Mouse (Mus musculus) liver, embryonic 15.5 days (tissue): ENCODE data around the gene Chp2. TPM values are rescaled to one million over a fixed set of nuclear protein-coding genes. Genes with fewer than 3 reads are reported as not detected.

Source experiments
- ATAC-seq: fragments of 200-750 bp; cut with Nextera tagmentation; 2 replicates; pipeline ENCODE4 v1.8.0; 2017; ENCODE audit warnings: moderate number of reproducible peaks, mild to moderate bottlenecking, moderate library complexity; ENCODE audit not compliant: insufficient read depth
- H3K27ac ChIP-seq: fragments of 300-500 bp; sonication (generic); replicated peaks from 2 replicates; pipeline ENCODE4 v1.5.1; 2015; ENCODE audit warnings: mild to moderate bottlenecking, inconsistent platforms
- H3K27me3 ChIP-seq: fragments of 300-500 bp; sonication (generic); 2 replicates; pipeline ENCODE4 v1.6.1; 2015; ENCODE audit warnings: mild to moderate bottlenecking, inconsistent platforms
- H3K36me3 ChIP-seq: fragments of 300-500 bp; sonication (generic); replicated peaks from 2 replicates; pipeline ENCODE4 v1.6.1; 2015; ENCODE audit warnings: moderate library complexity, mild to moderate bottlenecking, inconsistent platforms
- H3K4me1 ChIP-seq: fragments of 300-500 bp; sonication (generic); replicated peaks from 2 replicates; pipeline ENCODE4 v1.6.1; 2015; ENCODE audit warnings: inconsistent platforms
- H3K4me2 ChIP-seq: fragments of 300-500 bp; sonication (generic); 2 replicates; pipeline ENCODE4 v1.6.1; 2015; ENCODE audit warnings: moderate library complexity, mild to moderate bottlenecking, inconsistent platforms
- H3K4me3 ChIP-seq: fragments of 300-500 bp; sonication (generic); replicated peaks from 2 replicates; pipeline ENCODE4 v1.5.1; 2015; ENCODE audit warnings: mild to moderate bottlenecking, inconsistent platforms
- H3K9ac ChIP-seq: fragments of 300-500 bp; sonication (generic); 2 replicates; pipeline ENCODE4 v1.6.1; 2015; ENCODE audit warnings: moderate library complexity, mild to moderate bottlenecking, inconsistent platforms
- H3K9me3 ChIP-seq: fragments of 300-500 bp; sonication (generic); replicated peaks from 2 replicates; pipeline ENCODE4 v1.6.1; 2016; ENCODE audit warnings: inconsistent platforms
- WGBS: fragments of 180-500 bp; shearing (Covaris S2); methylation state at CpG from one replicate; pipeline ENCODE4 v1.1.7; 2015; ENCODE audit warnings: mixed read lengths; ENCODE audit not compliant: insufficient replicate concordance; 5-methylcytosine and 5-hydroxymethylcytosine counted together
- polyA plus RNA-seq: library from polyadenylated mRNA; unstranded; fragments of >200 nt; fragmentation: Nextera tagmentation; extraction: Ambion mirVana; gene quantifications from 2 replicates; pipeline ENCODE4 v1.2.1, GENCODE M21; 2015

Gene Chp2
- 1.5 and 2.0 TPM in 2 replicates for polyA plus RNA-seq

GRCm38 (mm10) chr7:122219315-122219801, at the start of gene Chp2:
Gene Chp2, plus strand, starts transcription at chr7:122219496.
- Histone ChIP-seq H3K4me3 (peak within 1 kb of the TSS; percentile 29), H3K9me3 (peaks cover 4% of the 10 kb centered on the region; the same call in 1 of the 2 replicates), H3K4me2 (peak within 1 kb of the TSS; percentile 40), H3K9ac (no peak within 1 kb of the TSS), H3K4me1 (peaks cover 4% of the 10 kb centered on the region; the same call in 1 of the 2 replicates), H3K27ac (no peak within 1 kb of the TSS), H3K27me3 (no peaks in the 10 kb centered on the region), H3K36me3 (no peaks in the 10 kb centered on the region)
- WGBS = 21% methylated on average over 20 of the region's 20 CpGs
- peak; percentile 57; the same call in 1 of the 2 replicates for ATAC-seq

GRCm38 (mm10) chr7:122170705-122171104, 48.6 kb upstream of the Chp2 start:
- Histone ChIP-seq H3K27me3 (no peaks in the 10 kb centered on the region), H3K36me3 (peaks cover 54% of the 10 kb centered on the region), H3K4me3 (no peak overlapping the region), H3K4me1 (no peaks in the 10 kb centered on the region), H3K4me2 (no peak overlapping the region), H3K9ac (no peak overlapping the region), H3K27ac (no peak overlapping the region), H3K9me3 (no peaks in the 10 kb centered on the region)
- WGBS = 78% methylated on average over 6 of the region's 6 CpGs
- no peak for ATAC-seq

DNA sequence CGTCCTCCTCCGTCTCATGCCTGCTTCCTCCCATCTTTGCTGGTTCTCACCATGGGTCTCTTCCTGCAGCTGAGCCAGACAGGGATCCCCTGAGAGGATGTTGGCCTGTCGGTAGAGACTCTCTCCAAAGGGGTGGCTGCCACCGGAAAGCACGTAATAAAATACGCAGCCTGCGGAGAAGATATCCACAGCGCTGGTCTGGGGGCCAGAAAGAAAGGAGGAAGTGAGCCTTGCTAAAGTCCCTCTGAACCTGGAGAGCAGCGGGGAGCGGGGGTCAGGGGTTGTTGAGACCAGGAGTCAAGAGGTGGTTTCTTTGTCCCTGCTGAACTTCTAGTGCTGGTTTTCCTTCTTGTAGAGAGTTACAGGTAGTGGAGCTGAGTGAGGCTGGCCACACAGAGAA, 47.7 kb upstream of the Chp2 start:
- no peak overlapping the region for H3K4me2 ChIP-seq
- no peak overlapping the region for H3K27ac ChIP-seq
- WGBS = 54% methylated on average over 10 of the region's 10 CpGs
- H3K9me3 ChIP-seq = no peaks in the 10 kb centered on the region
- ATAC-seq = no peak
- peaks cover 45% of the 10 kb centered on the region for H3K36me3 ChIP-seq
- no peak overlapping the region for H3K9ac ChIP-seq
- no peak overlapping the region for H3K4me3 ChIP-seq
- no peaks in the 10 kb centered on the region for H3K4me1 ChIP-seq
- H3K27me3 ChIP-seq = no peaks in the 10 kb centered on the region

- no peak for ATAC-seq
- Histone ChIP-seq H3K4me2 (no peak overlapping the region), H3K27ac (no peak overlapping the region), H3K9ac (no peak overlapping the region), H3K36me3 (no peaks in the 10 kb centered on the region), H3K9me3 (no peaks in the 10 kb centered on the region), H3K4me3 (no peak overlapping the region), H3K27me3 (no peaks in the 10 kb centered on the region; the same call in 1 of the 2 replicates), H3K4me1 (no peaks in the 10 kb centered on the region)
- 61% methylated on average over 7 of the region's 7 CpGs for WGBS
Observed at GRCm38 (mm10) chr7:122180720-122181119, 38.6 kb upstream of the Chp2 start.

GRCm38 (mm10) chr7:122184569-122184968, 34.7 kb upstream of the Chp2 start:
- no peak overlapping the region for H3K4me2 ChIP-seq
- 47% methylated on average over 5 of the region's 5 CpGs for WGBS
- no peaks in the 10 kb centered on the region; the same call in 1 of the 2 replicates for H3K27me3 ChIP-seq
- H3K4me3 ChIP-seq = no peak overlapping the region
- H3K4me1 ChIP-seq = no peaks in the 10 kb centered on the region
- H3K36me3 ChIP-seq = no peaks in the 10 kb centered on the region
- H3K9me3 ChIP-seq = no peaks in the 10 kb centered on the region
- no peak for ATAC-seq
- no peak overlapping the region for H3K9ac ChIP-seq
- no peak overlapping the region for H3K27ac ChIP-seq

- Histone ChIP-seq H3K9ac (no peak within 1 kb of the TSS), H3K4me3 (no peak within 1 kb of the TSS), H3K9me3 (no peaks in the 10 kb centered on the region), H3K27me3 (no peaks in the 10 kb centered on the region; the same call in 1 of the 2 replicates), H3K4me2 (no peak within 1 kb of the TSS), H3K36me3 (no peaks in the 10 kb centered on the region), H3K4me1 (no peaks in the 10 kb centered on the region), H3K27ac (no peak within 1 kb of the TSS)
- ATAC-seq = no peak
- WGBS = 19% methylated on average over 17 of the region's 17 CpGs
Observed at GRCm38 (mm10) chr7:122186043-122186442, 33.3 kb upstream of the Chp2 start, which contains the start of gene Ern2. Gene Ern2, minus strand, starts transcription at chr7:122186207.

DNA sequence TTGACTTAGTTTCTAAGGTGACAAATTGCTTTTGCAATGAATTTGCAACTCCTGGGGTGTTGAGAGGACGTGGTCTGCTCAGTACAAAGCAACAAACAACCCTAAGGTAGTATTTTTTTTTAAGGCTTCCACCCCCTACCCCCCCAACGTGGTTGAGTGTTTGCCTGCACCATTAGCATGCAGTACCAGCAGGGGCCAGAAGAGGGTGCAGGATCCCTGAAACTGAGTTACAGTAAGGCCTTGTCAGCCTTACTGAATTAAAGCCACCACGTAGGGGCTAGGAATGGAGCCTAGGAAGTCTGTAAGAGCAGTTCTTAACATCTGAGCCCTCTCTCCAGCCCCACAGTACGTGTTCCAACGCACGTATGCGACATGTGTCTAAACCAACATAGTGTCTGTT, 29.8 kb upstream of the Chp2 start:
- Histone ChIP-seq H3K4me1 (no peaks in the 10 kb centered on the region), H3K4me3 (no peak overlapping the region), H3K27ac (no peak overlapping the region), H3K9me3 (no peaks in the 10 kb centered on the region), H3K4me2 (no peak overlapping the region), H3K36me3 (no peaks in the 10 kb centered on the region), H3K27me3 (no peaks in the 10 kb centered on the region; the same call in 1 of the 2 replicates), H3K9ac (no peak overlapping the region)
- no peak for ATAC-seq
- WGBS = 34% methylated on average over 7 of the region's 7 CpGs

- Histone ChIP-seq H3K27me3 (no peaks in the 10 kb centered on the region), H3K4me1 (no peaks in the 10 kb centered on the region), H3K9ac (no peak overlapping the region), H3K9me3 (no peaks in the 10 kb centered on the region), H3K36me3 (no peaks in the 10 kb centered on the region), H3K4me2 (no peak overlapping the region), H3K4me3 (no peak overlapping the region), H3K27ac (no peak overlapping the region)
- no peak for ATAC-seq
- WGBS = 64% methylated on average over 10 of the region's 10 CpGs
Observed at GRCm38 (mm10) chr7:122191097-122191496, 28.2 kb upstream of the Chp2 start.

DNA sequence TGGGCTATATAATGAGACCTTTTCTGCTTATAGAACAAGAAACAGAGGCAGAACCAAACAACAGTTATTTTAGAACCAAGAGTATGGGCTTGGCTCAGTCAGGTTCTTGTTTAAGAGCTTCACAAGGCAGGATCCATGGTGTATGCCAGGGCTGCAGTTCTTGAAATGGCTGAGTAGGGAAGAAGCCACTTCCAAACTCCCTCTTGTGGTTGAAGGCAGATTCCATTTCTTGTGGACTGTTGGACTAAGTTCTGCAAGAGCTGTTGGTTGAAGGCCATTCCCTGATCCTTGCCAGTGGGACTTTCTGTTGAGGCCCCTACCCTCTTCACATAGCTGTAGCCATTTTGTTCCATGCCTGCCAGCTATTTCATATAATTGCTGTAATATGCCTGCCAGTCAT, 25.4 kb upstream of the Chp2 start:
- H3K27ac ChIP-seq = no peak overlapping the region
- ATAC-seq = no peak
- no peak overlapping the region for H3K9ac ChIP-seq
- H3K4me3 ChIP-seq = no peak overlapping the region
- H3K4me1 ChIP-seq = no peaks in the 10 kb centered on the region
- no peaks in the 10 kb centered on the region for H3K36me3 ChIP-seq
- no peaks in the 10 kb centered on the region for H3K9me3 ChIP-seq
- no peak overlapping the region for H3K4me2 ChIP-seq
- no peaks in the 10 kb centered on the region for H3K27me3 ChIP-seq

GRCm38 (mm10) chr7:122196771-122197170, 22.5 kb upstream of the Chp2 start:
- no peaks in the 10 kb centered on the region for H3K36me3 ChIP-seq
- WGBS = 56% methylated on average over 9 of the region's 9 CpGs
- no peaks in the 10 kb centered on the region for H3K27me3 ChIP-seq
- 0 out of 2 replicates have a peak, but pooled peaks have one; percentile 31 for ATAC-seq
- no peak overlapping the region for H3K4me2 ChIP-seq
- H3K9me3 ChIP-seq = no peaks in the 10 kb centered on the region
- no peak overlapping the region for H3K27ac ChIP-seq
- H3K9ac ChIP-seq = no peak overlapping the region
- no peak overlapping the region for H3K4me3 ChIP-seq
- H3K4me1 ChIP-seq = no peaks in the 10 kb centered on the region

DNA sequence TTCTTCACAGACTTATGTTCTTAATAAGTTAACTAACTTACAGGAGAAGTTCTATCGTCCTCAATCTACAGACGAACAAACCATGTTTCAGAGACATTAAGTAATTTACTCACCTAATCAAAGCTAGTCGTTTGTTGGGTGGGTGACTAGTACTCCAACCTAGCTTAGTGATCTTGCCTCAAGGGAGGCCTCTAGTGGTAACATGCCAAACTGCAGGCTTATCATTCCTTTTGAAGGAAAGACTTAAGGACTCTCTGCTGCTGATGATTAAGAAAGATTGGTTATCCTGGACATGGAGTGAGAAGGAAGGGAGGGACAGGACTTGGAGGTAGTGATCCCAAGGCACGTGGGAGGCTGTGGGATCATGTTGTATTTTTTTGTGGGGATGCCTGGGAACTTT, 22.0 kb upstream of the Chp2 start:
- Histone ChIP-seq H3K27me3 (no peaks in the 10 kb centered on the region), H3K36me3 (no peaks in the 10 kb centered on the region), H3K4me1 (no peaks in the 10 kb centered on the region), H3K9me3 (no peaks in the 10 kb centered on the region), H3K4me3 (no peak overlapping the region), H3K4me2 (no peak overlapping the region), H3K9ac (no peak overlapping the region), H3K27ac (no peak overlapping the region)
- ATAC-seq = no peak
- WGBS = 20% methylated on average over 4 of the region's 4 CpGs

DNA sequence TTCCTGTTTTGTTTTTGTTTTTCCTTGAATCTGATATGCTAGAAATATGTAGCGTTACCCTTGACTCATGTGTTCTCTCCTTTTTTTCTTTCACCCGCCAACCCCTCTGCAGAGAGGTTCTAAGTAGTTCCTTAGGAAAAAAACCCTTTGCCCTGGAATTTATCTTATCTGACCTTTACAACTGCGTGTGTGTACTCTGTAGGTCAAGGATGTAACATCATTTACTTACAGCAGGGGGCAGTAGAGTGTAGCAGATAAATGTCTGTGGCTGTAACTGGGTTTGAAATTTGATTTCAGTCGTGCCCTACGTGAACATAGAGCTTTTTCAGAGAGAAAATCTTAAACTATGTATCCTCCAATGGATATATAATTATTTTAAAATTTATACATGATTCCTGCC, 20.0 kb upstream of the Chp2 start:
- no peak overlapping the region for H3K4me3 ChIP-seq
- no peaks in the 10 kb centered on the region for H3K4me1 ChIP-seq
- H3K36me3 ChIP-seq = no peaks in the 10 kb centered on the region
- H3K9me3 ChIP-seq = no peaks in the 10 kb centered on the region
- no peak overlapping the region for H3K9ac ChIP-seq
- ATAC-seq = no peak
- no peak overlapping the region for H3K4me2 ChIP-seq
- 17% methylated on average over 5 of the region's 5 CpGs for WGBS
- no peaks in the 10 kb centered on the region for H3K27me3 ChIP-seq
- no peak overlapping the region for H3K27ac ChIP-seq
